Mouse (Mus musculus): Measurements from ENCODE around the gene Adam15. TPM values are rescaled to one million over a fixed set of nuclear protein-coding genes. Genes with fewer than 3 reads are reported as not detected.

The Adam15 gene
- polyA plus RNA-seq, 1 experiment from 2014 or later, result 13.4 TPM

DNA sequence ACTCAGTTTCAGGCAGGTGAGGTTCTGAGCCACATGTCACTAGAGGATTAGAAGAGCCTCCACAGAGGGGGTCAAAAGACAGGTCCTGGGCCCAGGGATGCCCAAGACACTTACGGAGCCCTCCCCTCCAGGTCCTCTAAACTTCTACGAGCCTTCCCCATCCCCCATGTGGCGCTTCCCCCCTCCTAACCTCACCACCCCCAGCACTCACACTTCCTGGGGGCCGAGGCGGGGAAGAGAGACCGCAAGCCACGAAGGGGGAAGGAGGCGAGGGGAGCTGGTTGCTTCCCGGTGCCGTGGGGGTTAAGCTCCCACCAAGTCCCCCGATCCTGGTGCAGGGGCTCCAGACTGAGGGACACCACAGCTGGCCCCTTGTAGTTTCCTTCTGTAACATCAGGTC lies 35.7 kb upstream of the Adam15 start:
- Histone ChIP-seq H3K4me3 (ENCODE audit: low read depth, low read length) (no peak overlapping the region), H3K4me2 (ENCODE audit: low read length) (no peak overlapping the region), H3K9me3 (replicated peaks; ENCODE audit: control insufficient read depth, low read length) (no peaks in the 10 kb centered on the region), H3K27ac (ENCODE audit: low read depth, low read length) (no peak overlapping the region), H3K36me3 (ENCODE audit: control insufficient read depth, insufficient read depth, low read length) (no peaks in the 10 kb centered on the region), H3K4me1 (ENCODE audit: control insufficient read depth, insufficient read depth, low read length) (no peaks in the 10 kb centered on the region; the same call in 1 of the 2 replicates), H3K27me3 (replicated peaks; ENCODE audit: control insufficient read depth, insufficient read depth, low read length) (no peaks in the 10 kb centered on the region), H3K9ac (ENCODE audit: low read length) (no peak overlapping the region)
- ATAC-seq (no peak), DNase-seq (ENCODE audit: low spot score) (no peak)
- WGBS, result 48% methylated on average over 11 of the region's 11 CpGs

DNA sequence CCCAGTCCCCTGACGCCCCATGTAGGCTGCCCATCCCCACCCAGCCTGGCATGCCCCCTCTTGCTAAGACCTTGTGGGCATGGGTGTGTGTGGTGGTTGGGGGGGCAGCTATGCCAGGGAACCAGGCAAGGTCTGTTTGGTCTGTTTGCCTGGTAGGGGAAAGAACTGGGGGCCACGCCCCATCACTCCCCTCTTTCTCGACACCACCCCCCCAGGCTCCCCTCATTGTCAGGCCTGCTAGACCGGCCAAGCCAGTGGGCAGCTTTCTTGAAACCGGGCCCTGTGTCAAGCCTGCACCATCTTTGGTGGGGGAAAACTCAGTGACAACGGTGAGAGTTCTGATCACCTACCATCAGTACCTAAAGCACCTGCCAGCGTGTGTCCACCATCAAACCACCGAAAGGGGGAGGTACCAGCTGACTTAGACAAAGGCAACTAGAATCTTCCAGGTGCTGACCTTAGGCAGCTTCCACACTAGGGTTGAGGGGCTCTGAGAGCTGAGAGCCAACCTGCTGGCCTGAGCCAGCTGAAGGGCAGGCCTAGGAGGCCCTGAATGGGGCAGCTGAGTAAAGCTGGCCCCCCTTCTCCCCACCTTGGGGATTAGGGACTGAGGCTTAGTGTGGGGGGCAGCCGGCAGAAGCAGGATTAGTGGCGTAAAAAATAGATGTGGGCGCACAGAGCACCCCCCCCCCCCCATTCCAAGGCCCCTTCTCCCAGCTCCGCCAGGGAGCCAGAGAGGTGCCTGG lies 34.7 kb upstream of the Adam15 start:
- Histone ChIP-seq H3K27ac (ENCODE audit: low read depth, low read length) (no peak overlapping the region), H3K9ac (ENCODE audit: low read length) (no peak overlapping the region), H3K4me2 (ENCODE audit: low read length) (no peak overlapping the region), H3K9me3 (replicated peaks; ENCODE audit: control insufficient read depth, low read length) (no peaks in the 10 kb centered on the region), H3K36me3 (ENCODE audit: control insufficient read depth, insufficient read depth, low read length) (no peaks in the 10 kb centered on the region), H3K27me3 (replicated peaks; ENCODE audit: control insufficient read depth, insufficient read depth, low read length) (no peaks in the 10 kb centered on the region), H3K4me1 (ENCODE audit: control insufficient read depth, insufficient read depth, low read length) (no peaks in the 10 kb centered on the region; the same call in 1 of the 2 replicates), H3K4me3 (ENCODE audit: low read depth, low read length) (no peak overlapping the region)
- ATAC-seq, result no peak
- no peak for DNase-seq (ENCODE audit: low spot score)
- 50% methylated on average over 11 of the region's 12 CpGs for WGBS

DNA sequence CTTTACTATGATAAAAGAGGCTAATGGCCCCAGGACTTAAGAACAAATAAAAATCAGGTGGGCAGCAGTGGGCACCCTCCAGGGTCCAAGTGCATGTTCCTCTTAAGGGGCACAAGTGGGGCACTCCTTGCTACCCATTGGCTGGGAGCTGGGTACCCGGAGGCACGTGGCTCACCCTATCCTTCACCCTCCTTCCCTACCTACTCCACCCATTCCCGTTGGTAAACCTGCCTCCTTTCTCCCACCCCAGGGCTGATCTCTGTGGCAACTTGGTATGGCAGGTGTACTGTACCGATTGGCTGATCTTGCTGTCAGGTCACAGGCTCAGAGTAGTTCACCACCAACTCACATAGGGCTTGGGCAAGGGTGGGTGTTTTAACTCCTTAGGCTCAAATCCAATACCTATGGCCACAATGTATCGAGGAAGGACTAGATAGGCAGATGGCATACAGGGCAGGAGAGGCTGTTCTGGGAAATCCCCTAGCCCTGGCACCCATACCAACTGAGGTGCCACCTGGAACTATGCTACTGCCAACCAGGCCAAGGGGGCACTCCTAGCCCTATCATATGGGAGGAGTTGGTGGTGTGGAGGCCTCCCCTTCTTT lies 34.0 kb upstream of the Adam15 start:
- H3K4me2 ChIP-seq (ENCODE audit: low read length), result no peak overlapping the region
- DNase-seq (ENCODE audit: low spot score) (no peak), ATAC-seq (no peak)
- no peaks in the 10 kb centered on the region for H3K27me3 ChIP-seq (replicated peaks; ENCODE audit: control insufficient read depth, insufficient read depth, low read length)
- no peaks in the 10 kb centered on the region for H3K9me3 ChIP-seq (replicated peaks; ENCODE audit: control insufficient read depth, low read length)
- no peak overlapping the region for H3K4me3 ChIP-seq (ENCODE audit: low read depth, low read length)
- no peak overlapping the region for H3K9ac ChIP-seq (ENCODE audit: low read length)
- WGBS, result 89% methylated on average over 5 of the region's 5 CpGs
- H3K27ac ChIP-seq (ENCODE audit: low read depth, low read length), result no peak overlapping the region
- H3K36me3 ChIP-seq (ENCODE audit: control insufficient read depth, insufficient read depth, low read length), result no peaks in the 10 kb centered on the region
- H3K4me1 ChIP-seq (ENCODE audit: control insufficient read depth, insufficient read depth, low read length), result no peaks in the 10 kb centered on the region; the same call in 1 of the 2 replicates

DNA sequence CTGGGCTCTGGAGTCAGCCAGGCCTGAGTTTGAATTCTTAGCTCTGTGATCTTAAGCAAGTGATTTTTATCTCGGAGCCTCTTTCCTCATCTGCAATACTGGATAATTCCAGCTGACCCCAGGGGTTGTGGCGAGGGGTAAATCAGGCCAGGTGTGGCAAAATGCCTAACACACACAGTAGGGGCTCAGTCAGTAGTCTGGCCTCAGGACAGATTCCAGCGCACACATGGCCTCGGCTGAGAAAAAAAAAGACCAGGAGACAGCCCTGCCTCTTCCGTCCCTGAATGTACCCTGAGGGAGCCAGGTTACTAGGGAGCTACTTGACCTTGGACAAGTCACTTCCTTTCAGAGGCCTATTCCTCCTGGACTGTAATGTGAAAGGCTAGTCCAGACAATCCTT lies 33.2 kb upstream of the Adam15 start:
- Histone ChIP-seq H3K9ac (ENCODE audit: low read length) (no peak overlapping the region), H3K27ac (ENCODE audit: low read depth, low read length) (no peak overlapping the region), H3K9me3 (replicated peaks; ENCODE audit: control insufficient read depth, low read length) (no peaks in the 10 kb centered on the region), H3K4me2 (ENCODE audit: low read length) (no peak overlapping the region), H3K27me3 (replicated peaks; ENCODE audit: control insufficient read depth, insufficient read depth, low read length) (no peaks in the 10 kb centered on the region), H3K4me1 (ENCODE audit: control insufficient read depth, insufficient read depth, low read length) (no peaks in the 10 kb centered on the region; the same call in 1 of the 2 replicates), H3K4me3 (ENCODE audit: low read depth, low read length) (no peak overlapping the region), H3K36me3 (ENCODE audit: control insufficient read depth, insufficient read depth, low read length) (no peaks in the 10 kb centered on the region)
- 83% methylated on average over 5 of the region's 5 CpGs for WGBS
- ATAC-seq (no peak), DNase-seq (ENCODE audit: low spot score) (no peak)

DNA sequence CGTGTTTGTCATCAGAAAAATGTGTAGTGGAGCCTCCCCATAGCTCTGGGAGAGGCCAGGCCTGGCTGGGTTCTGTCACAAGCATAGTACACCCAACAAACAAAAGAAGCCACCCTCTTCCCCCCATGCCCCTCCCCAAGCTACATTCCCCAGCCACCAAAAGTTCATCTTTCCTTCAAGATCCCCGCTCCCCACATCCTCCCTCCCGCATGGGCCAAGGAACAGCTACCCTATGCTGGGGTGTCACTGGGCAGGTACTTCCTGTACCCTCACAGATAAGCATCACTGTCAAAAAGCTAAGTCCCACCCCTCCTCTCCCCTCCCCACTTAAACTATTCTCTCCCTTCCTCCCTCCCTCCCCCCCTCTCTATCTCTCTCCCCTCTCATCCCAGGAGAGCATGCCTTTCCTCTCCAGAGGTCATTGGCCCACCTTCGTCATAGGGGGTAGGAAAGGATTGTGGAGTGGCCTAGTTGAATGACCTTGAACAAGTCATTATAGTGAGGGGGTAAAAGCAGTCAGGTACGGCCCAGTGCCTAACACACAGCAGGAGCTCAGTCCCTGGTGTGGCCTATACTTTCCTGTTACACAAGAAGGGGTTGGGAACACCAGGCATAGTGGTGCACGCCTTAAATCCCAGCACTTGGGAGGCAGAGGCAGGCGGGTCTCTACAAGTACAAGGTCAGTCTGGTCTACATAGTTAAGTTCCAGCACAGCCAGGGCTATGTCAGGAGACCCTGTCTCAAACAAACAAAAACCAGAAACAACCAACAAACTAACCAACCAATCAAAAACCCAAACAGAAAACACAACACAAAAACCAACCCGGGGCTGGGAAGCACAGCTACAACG lies 32.5 kb upstream of the Adam15 start:
- Histone ChIP-seq H3K36me3 (ENCODE audit: control insufficient read depth, insufficient read depth, low read length) (no peaks in the 10 kb centered on the region), H3K4me2 (ENCODE audit: low read length) (no peak overlapping the region), H3K27me3 (replicated peaks; ENCODE audit: control insufficient read depth, insufficient read depth, low read length) (no peaks in the 10 kb centered on the region), H3K27ac (ENCODE audit: low read depth, low read length) (no peak overlapping the region), H3K4me3 (ENCODE audit: low read depth, low read length) (no peak overlapping the region), H3K9ac (ENCODE audit: low read length) (no peak overlapping the region), H3K4me1 (ENCODE audit: control insufficient read depth, insufficient read depth, low read length) (no peaks in the 10 kb centered on the region), H3K9me3 (replicated peaks; ENCODE audit: control insufficient read depth, low read length) (no peaks in the 10 kb centered on the region)
- DNase-seq (ENCODE audit: low spot score), result no peak
- no peak for ATAC-seq
- WGBS, result 90% methylated on average over 9 of the region's 9 CpGs

DNA sequence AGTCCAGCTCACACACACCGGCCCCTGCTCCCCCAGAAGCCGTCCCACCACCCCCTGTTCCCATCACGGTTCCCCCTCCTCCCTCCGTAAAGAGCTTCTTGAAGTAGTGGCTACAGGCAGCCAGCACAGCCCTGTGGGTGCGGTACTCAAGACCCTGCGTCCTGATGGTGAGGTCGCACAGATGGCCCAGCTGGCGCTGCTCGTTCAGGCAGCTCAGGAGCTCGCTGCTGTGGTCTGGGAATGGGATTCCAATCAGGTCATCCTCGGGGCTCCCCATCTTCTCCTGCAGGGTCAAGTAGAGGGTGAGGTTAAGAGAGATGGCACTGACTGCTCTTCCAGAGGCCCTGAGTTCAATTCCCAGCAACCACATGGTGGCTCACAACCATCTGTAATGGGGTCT lies 31.4 kb upstream of the Adam15 start:
- Histone ChIP-seq H3K4me3 (ENCODE audit: low read depth, low read length) (no peak overlapping the region), H3K27me3 (replicated peaks; ENCODE audit: control insufficient read depth, insufficient read depth, low read length) (no peaks in the 10 kb centered on the region), H3K9ac (ENCODE audit: low read length) (no peak overlapping the region), H3K4me2 (ENCODE audit: low read length) (no peak overlapping the region), H3K4me1 (ENCODE audit: control insufficient read depth, insufficient read depth, low read length) (no peaks in the 10 kb centered on the region), H3K9me3 (replicated peaks; ENCODE audit: control insufficient read depth, low read length) (no peaks in the 10 kb centered on the region), H3K27ac (ENCODE audit: low read depth, low read length) (no peak overlapping the region), H3K36me3 (ENCODE audit: control insufficient read depth, insufficient read depth, low read length) (no peaks in the 10 kb centered on the region)
- no peak for ATAC-seq
- 90% methylated on average over 11 of the region's 11 CpGs for WGBS
- no peak for DNase-seq (ENCODE audit: low spot score)

DNA sequence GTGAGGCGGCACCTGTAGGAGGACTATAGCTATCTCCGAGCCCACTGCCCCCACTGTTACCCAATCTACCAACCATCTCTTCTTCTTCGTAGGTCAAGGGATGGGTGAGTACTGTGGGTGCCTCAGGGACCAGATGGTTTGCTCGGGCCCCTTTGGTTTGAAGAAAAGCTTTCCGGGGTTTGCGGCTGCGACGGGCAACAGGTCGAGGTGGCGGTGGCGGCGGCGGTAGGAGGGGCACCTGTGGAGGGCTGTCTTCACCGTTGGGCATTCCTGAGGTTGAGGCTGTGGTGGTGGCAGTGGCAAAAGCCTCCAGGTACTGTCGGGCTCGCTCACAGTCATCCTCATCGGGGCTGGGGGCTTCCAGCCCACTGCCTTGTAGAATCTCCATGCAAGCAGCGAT lies 30.9 kb upstream of the Adam15 start:
- no peaks in the 10 kb centered on the region for H3K36me3 ChIP-seq (ENCODE audit: control insufficient read depth, insufficient read depth, low read length)
- no peak for DNase-seq (ENCODE audit: low spot score)
- H3K27me3 ChIP-seq (replicated peaks; ENCODE audit: control insufficient read depth, insufficient read depth, low read length), result no peaks in the 10 kb centered on the region
- no peak overlapping the region for H3K4me2 ChIP-seq (ENCODE audit: low read length)
- no peak for ATAC-seq
- H3K4me3 ChIP-seq (ENCODE audit: low read depth, low read length), result no peak overlapping the region
- H3K4me1 ChIP-seq (ENCODE audit: control insufficient read depth, insufficient read depth, low read length), result no peaks in the 10 kb centered on the region
- no peak overlapping the region for H3K9ac ChIP-seq (ENCODE audit: low read length)
- WGBS, result 94% methylated on average over 18 of the region's 18 CpGs
- H3K9me3 ChIP-seq (replicated peaks; ENCODE audit: control insufficient read depth, low read length), result no peaks in the 10 kb centered on the region
- no peak overlapping the region for H3K27ac ChIP-seq (ENCODE audit: low read depth, low read length)

DNA sequence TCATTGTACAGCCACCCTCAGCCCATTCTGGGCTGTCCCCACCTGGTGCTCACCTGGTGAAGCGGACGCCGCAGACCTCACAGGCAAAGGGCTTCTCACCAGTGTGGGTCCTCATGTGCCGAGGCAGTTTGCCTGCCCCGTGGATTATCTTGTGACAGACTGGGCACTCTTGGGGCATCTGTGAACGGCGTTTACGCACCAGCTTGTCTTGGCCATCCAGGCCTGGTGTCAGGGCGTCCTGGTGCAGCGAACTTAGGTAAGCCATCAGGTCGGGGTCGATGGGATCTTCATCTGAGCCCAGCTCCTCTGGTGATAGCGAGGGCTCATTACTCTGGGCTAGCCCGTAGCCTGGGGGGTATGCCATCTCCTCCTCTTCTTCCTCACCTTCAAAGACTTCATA lies 30.5 kb upstream of the Adam15 start:
- H3K9me3 ChIP-seq (replicated peaks; ENCODE audit: control insufficient read depth, low read length), result no peaks in the 10 kb centered on the region
- ATAC-seq (no peak), DNase-seq (ENCODE audit: low spot score) (no peak)
- 92% methylated on average over 14 of the region's 14 CpGs for WGBS
- H3K9ac ChIP-seq (ENCODE audit: low read length), result no peak overlapping the region
- H3K27me3 ChIP-seq (replicated peaks; ENCODE audit: control insufficient read depth, insufficient read depth, low read length), result no peaks in the 10 kb centered on the region
- H3K4me2 ChIP-seq (ENCODE audit: low read length), result no peak overlapping the region
- no peak overlapping the region for H3K4me3 ChIP-seq (ENCODE audit: low read depth, low read length)
- H3K27ac ChIP-seq (ENCODE audit: low read depth, low read length), result no peak overlapping the region
- no peaks in the 10 kb centered on the region for H3K4me1 ChIP-seq (ENCODE audit: control insufficient read depth, insufficient read depth, low read length)
- no peaks in the 10 kb centered on the region for H3K36me3 ChIP-seq (ENCODE audit: control insufficient read depth, insufficient read depth, low read length)

Data from forebrain, embryonic 14.5 days (tissue).